Mouse (Mus musculus): ENCODE data around the gene Adk. TPM values are rescaled to one million over a fixed set of nuclear protein-coding genes. Genes with fewer than 3 reads are reported as not detected.

The Adk gene
- polyA plus RNA-seq, 1 experiment, result 27.3 TPM

DNA sequence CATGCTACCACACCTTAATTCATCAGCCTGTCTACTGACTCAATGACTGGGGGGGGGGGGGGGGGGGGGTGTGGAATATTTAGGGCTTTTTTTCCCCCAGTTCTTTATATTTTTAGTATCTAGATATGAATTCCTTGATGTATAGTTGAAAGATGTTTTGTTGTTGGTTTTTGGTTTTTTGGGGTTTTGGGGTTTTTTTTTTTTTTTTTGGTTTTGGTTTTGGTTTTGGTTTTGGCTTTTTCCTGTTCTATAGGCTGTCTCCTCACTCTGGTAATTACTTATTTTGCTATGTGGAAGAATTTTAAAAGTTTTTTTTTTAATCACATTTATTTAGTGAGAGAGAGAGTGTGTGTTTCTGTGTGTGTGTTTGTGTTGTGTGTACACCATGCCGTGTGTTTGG lies 282.5 kb downstream of the Adk start:
- H3K4me3 ChIP-seq (replicated peaks; ENCODE audit: control insufficient read depth, low read depth, low read length), result no peak overlapping the region
- TF ChIP-seq POLR2A (IDR thresholded peaks at IDR 0.05; ENCODE audit: borderline replicate concordance, control insufficient read depth, low read depth, low read length), result no peak
- TF ChIP-seq CTCF (IDR thresholded peaks at IDR 0.05; ENCODE audit: control insufficient read depth, insufficient read depth, low read length), result no peak
- WGBS, result 74% methylated on average over 1 of the region's 1 CpGs
- H3K4me1 ChIP-seq (ENCODE audit: control insufficient read depth, insufficient read depth, low read length), result peaks cover 2% of the 10 kb centered on the region
- H3K27ac ChIP-seq (ENCODE audit: control insufficient read depth, insufficient read depth, low read depth, low read length, poor library complexity), result no peak overlapping the region

DNA sequence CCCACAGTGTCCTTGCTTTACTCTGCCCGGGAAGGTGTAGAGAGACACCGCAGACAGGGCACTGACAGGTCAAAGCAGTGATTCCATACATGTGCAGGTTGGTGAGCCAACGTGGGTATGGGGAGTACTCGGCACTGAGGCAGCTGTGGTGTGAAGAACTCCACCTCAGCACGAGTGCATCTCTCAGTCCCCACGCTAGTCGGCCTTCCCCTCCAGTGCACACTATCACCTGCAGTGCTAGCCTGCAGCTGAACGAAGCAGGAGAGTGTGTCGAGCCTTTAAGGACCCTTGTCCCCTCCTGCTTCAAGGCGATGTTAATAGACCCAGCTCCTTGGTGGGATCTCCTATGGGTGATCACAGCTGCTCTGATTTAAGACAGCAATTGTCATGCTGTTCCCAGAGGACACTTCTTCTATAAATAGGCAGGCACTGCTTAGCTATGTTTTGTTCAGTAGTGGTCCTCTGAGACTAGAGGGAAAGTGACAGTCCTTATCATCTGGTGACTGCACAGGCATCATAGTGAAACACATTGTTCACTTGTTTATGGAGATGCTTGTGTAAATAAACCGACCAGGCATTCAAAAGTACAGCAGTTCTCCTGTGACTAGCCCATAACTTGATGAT lies 283.4 kb downstream of the Adk start:
- WGBS, result 79% methylated on average over 11 of the region's 11 CpGs
- Histone ChIP-seq H3K27ac (ENCODE audit: control insufficient read depth, insufficient read depth, low read depth, low read length, poor library complexity) (no peak overlapping the region), H3K4me1 (ENCODE audit: control insufficient read depth, insufficient read depth, low read length) (peaks cover 2% of the 10 kb centered on the region), H3K4me3 (replicated peaks; ENCODE audit: control insufficient read depth, low read depth, low read length) (no peak overlapping the region)
- TF ChIP-seq POLR2A (IDR thresholded peaks at IDR 0.05; ENCODE audit: borderline replicate concordance, control insufficient read depth, low read depth, low read length) (no peak), CTCF (IDR thresholded peaks at IDR 0.05; ENCODE audit: control insufficient read depth, insufficient read depth, low read length) (no peak)

GRCm38 (mm10) chr14:21337948-21338347 lies 285.6 kb downstream of the Adk start:
- TF ChIP-seq CTCF (IDR thresholded peaks at IDR 0.05; ENCODE audit: control insufficient read depth, insufficient read depth, low read length) (no peak), POLR2A (IDR thresholded peaks at IDR 0.05; ENCODE audit: borderline replicate concordance, control insufficient read depth, low read depth, low read length) (no peak)
- Histone ChIP-seq H3K4me1 (ENCODE audit: control insufficient read depth, insufficient read depth, low read length) (peaks cover 2% of the 10 kb centered on the region), H3K4me3 (replicated peaks; ENCODE audit: control insufficient read depth, low read depth, low read length) (no peak overlapping the region), H3K27ac (ENCODE audit: control insufficient read depth, insufficient read depth, low read depth, low read length, poor library complexity) (no peak overlapping the region)
- 78% methylated on average over 4 of the region's 4 CpGs for WGBS

- Histone ChIP-seq H3K27ac (ENCODE audit: control insufficient read depth, insufficient read depth, low read depth, low read length, poor library complexity) (no peak overlapping the region), H3K4me1 (ENCODE audit: control insufficient read depth, insufficient read depth, low read length) (no peaks in the 10 kb centered on the region), H3K4me3 (replicated peaks; ENCODE audit: control insufficient read depth, low read depth, low read length) (no peak overlapping the region)
- 70% methylated on average over 1 of the region's 1 CpGs for WGBS
- TF ChIP-seq CTCF (IDR thresholded peaks at IDR 0.05; ENCODE audit: control insufficient read depth, insufficient read depth, low read length) (no peak), POLR2A (IDR thresholded peaks at IDR 0.05; ENCODE audit: borderline replicate concordance, control insufficient read depth, low read depth, low read length) (no peak)
These were observed 288.8 kb downstream of the Adk start for GRCm38 (mm10) chr14:21341195-21341594.

GRCm38 (mm10) chr14:21342984-21343383 lies 290.6 kb downstream of the Adk start:
- 88% methylated on average over 3 of the region's 3 CpGs for WGBS
- TF ChIP-seq POLR2A (IDR thresholded peaks at IDR 0.05; ENCODE audit: borderline replicate concordance, control insufficient read depth, low read depth, low read length) (no peak), CTCF (IDR thresholded peaks at IDR 0.05; ENCODE audit: control insufficient read depth, insufficient read depth, low read length) (no peak)
- Histone ChIP-seq H3K4me1 (ENCODE audit: control insufficient read depth, insufficient read depth, low read length) (no peaks in the 10 kb centered on the region), H3K4me3 (replicated peaks; ENCODE audit: control insufficient read depth, low read depth, low read length) (no peak overlapping the region), H3K27ac (ENCODE audit: control insufficient read depth, insufficient read depth, low read depth, low read length, poor library complexity) (no peak overlapping the region)

GRCm38 (mm10) chr14:21344896-21345295 lies 292.5 kb downstream of the Adk start:
- no peak for TF ChIP-seq POLR2A (IDR thresholded peaks at IDR 0.05; ENCODE audit: borderline replicate concordance, control insufficient read depth, low read depth, low read length)
- no peak for TF ChIP-seq CTCF (IDR thresholded peaks at IDR 0.05; ENCODE audit: control insufficient read depth, insufficient read depth, low read length)
- Histone ChIP-seq H3K4me3 (replicated peaks; ENCODE audit: control insufficient read depth, low read depth, low read length) (no peak overlapping the region), H3K4me1 (ENCODE audit: control insufficient read depth, insufficient read depth, low read length) (no peaks in the 10 kb centered on the region), H3K27ac (ENCODE audit: control insufficient read depth, insufficient read depth, low read depth, low read length, poor library complexity) (no peak overlapping the region)
- WGBS, result 84% methylated on average over 6 of the region's 6 CpGs

DNA sequence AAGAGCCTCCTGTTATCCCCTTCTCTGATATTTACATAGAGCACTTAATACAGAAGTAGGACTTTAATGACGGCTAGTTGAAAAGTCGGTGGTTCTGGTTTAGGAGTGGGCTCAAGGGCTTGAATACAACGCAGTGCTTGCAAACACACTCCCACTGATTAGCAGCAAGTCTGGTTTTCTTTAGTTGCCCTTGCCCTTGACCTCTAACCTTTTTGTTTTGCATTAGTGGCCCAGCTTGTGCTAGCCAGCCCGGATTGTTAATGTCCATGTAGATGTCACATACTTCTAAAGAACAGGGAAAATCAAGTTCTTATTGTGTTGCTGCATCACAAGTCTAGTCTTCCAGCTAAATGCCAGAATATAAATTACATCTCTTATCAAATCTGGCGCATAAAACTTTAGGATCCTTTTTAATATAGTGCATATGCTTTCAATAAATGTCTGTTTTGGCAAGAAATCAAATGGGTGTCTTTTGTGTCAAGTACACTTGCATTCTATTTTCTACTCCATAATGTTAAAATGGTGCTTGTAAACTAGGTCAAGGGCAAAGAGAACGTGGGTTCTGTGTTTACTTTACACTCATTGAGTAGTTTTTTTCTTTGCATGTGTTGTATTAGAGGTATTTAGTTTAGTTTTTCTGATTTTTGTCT lies 296.4 kb downstream of the Adk start:
- H3K4me3 ChIP-seq (replicated peaks; ENCODE audit: control insufficient read depth, low read depth, low read length), result no peak overlapping the region
- H3K27ac ChIP-seq (ENCODE audit: control insufficient read depth, insufficient read depth, low read depth, low read length, poor library complexity), result no peak overlapping the region
- 81% methylated on average over 6 of the region's 6 CpGs for WGBS
- TF ChIP-seq CTCF (IDR thresholded peaks at IDR 0.05; ENCODE audit: control insufficient read depth, insufficient read depth, low read length), result no peak
- TF ChIP-seq POLR2A (IDR thresholded peaks at IDR 0.05; ENCODE audit: borderline replicate concordance, control insufficient read depth, low read depth, low read length), result no peak
- H3K4me1 ChIP-seq (ENCODE audit: control insufficient read depth, insufficient read depth, low read length), result no peaks in the 10 kb centered on the region

GRCm38 (mm10) chr14:21351646-21352045 lies 299.3 kb downstream of the Adk start:
- WGBS, result 90% methylated on average over 2 of the region's 2 CpGs
- no peak overlapping the region for H3K4me3 ChIP-seq (replicated peaks; ENCODE audit: control insufficient read depth, low read depth, low read length)
- H3K27ac ChIP-seq (ENCODE audit: control insufficient read depth, insufficient read depth, low read depth, low read length, poor library complexity), result no peak overlapping the region
- TF ChIP-seq POLR2A (IDR thresholded peaks at IDR 0.05; ENCODE audit: borderline replicate concordance, control insufficient read depth, low read depth, low read length) (no peak), CTCF (IDR thresholded peaks at IDR 0.05; ENCODE audit: control insufficient read depth, insufficient read depth, low read length) (no peak)
- H3K4me1 ChIP-seq (ENCODE audit: control insufficient read depth, insufficient read depth, low read length), result no peaks in the 10 kb centered on the region
